Mouse (Mus musculus) G1E (cell line): ENCODE results near the gene Htr6. TPM values are rescaled to one million over a fixed set of nuclear protein-coding genes. Genes with fewer than 3 reads are reported as not detected.

Experiments
- ATAC-seq: 2 replicates; pipeline ENCODE4 v1.8.0; 2016; ENCODE audit warnings: mild to moderate bottlenecking; ENCODE audit not compliant: insufficient number of reproducible peaks, poor library complexity, low FRiP score, severe bottlenecking; ENCODE audit errors: extremely low read depth
- DNase-seq: peaks from one replicate; pipeline ENCODE4 v3.0.0; 2012; ENCODE audit warnings: low spot score
- H3K27me3 ChIP-seq: 2 replicates; pipeline ENCODE4 v1.6.1; 2012; ENCODE audit warnings: mild to moderate bottlenecking, low read length, inconsistent platforms; ENCODE audit not compliant: insufficient read depth
- H3K36me3 ChIP-seq: replicated peaks from 2 replicates; pipeline ENCODE3; 2012; ENCODE audit warnings: mild to moderate bottlenecking, inconsistent platforms
- H3K4me1 ChIP-seq: 2 replicates; pipeline ENCODE4 v1.6.1; 2012; ENCODE audit warnings: low read depth, low read length, inconsistent platforms, mixed read lengths; ENCODE audit not compliant: insufficient read depth
- H3K4me3 ChIP-seq: 2 replicates; pipeline ENCODE4 v1.5.1; 2012; ENCODE audit warnings: low read depth, mild to moderate bottlenecking, inconsistent platforms, low read length, moderate library complexity, mixed read lengths
- H3K9me3 ChIP-seq: replicated peaks from 2 replicates; pipeline ENCODE4 v1.6.1; 2012; ENCODE audit warnings: inconsistent platforms
- CTCF ChIP-seq: IDR thresholded peaks from 2 replicates; pipeline ENCODE4 v1.5.1; 2012; ENCODE audit warnings: low read depth, low read length, inconsistent platforms, mixed read lengths
- GATA1 ChIP-seq: IDR thresholded peaks from 2 replicates; pipeline ENCODE4 v1.6.1; 2012; ENCODE audit warnings: borderline replicate concordance, low read length, inconsistent platforms, mixed read lengths
- GATA2 ChIP-seq: IDR thresholded peaks from 2 replicates; pipeline ENCODE4 v1.6.1; 2012; ENCODE audit warnings: low read depth, low read length, inconsistent platforms, borderline replicate concordance
- POLR2AphosphoS5 ChIP-seq: IDR thresholded peaks from 2 replicates; pipeline ENCODE4 v1.6.1; 2012; ENCODE audit warnings: low read depth, low read length, inconsistent platforms; ENCODE audit not compliant: insufficient replicate concordance
- TAL1 ChIP-seq: conservative IDR thresholded peaks from 2 replicates; pipeline ENCODE4 v1.6.1; 2012; ENCODE audit warnings: low read depth, low read length, inconsistent platforms, mixed read lengths
- polyA plus RNA-seq: library from polyadenylated mRNA; stranded (reverse); fragments of >175 nt; gene quantifications from 2 replicates; pipeline ENCODE4 v1.2.3, GENCODE M21; 2012
- total RNA-seq, 2 experiments: library from RNA; stranded (forward) in 1 of 2; stranded (reverse) in 1 of 2; fragments of 200-1000 nt in 1 of 2; fragments of >200 nt in 1 of 2; fragmentation: Nextera tagmentation in 1 of 2; gene quantifications; 2 replicates each; pipeline ENCODE4 v1.2.3; 2014 to 2017

The Htr6 gene
- total and polyA plus RNA-seq, 3 experiments = not detected

DNA sequence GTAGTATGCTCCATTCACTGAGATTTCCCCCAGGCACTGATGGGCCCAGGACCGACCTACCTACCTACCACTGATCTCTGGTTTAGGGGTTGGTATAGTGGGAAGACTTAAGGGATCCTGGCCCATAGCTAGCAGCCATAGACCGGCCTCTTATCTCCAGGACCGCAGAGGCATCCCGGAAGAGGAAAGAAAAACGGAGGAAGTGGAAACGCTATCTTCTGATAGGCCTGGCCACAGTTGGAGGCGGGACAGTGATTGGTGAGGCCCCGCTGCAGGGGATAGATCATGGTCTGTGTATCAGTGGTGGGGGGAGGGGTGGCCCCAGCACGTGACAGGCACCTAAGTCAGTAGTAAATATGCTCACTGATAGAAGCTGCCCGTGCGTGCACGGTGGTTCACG, 56.0 kb downstream of the Htr6 start:
- ATAC-seq = peak; percentile 49
- DNase-seq = peak; percentile 21
- TF ChIP-seq TAL1 = no peak
- no peak for TF ChIP-seq POLR2AphosphoS5
- no peak for TF ChIP-seq CTCF
- H3K36me3 ChIP-seq = peaks cover 91% of the 10 kb centered on the region
- H3K4me1 ChIP-seq = peaks cover 10% of the 10 kb centered on the region
- H3K4me3 ChIP-seq = no peak overlapping the region
- H3K27me3 ChIP-seq = no peaks in the 10 kb centered on the region
- peaks cover 5% of the 10 kb centered on the region; the same call in 1 of the 2 replicates for H3K9me3 ChIP-seq

GRCm38 (mm10) chr4:139018976-139019375, 56.4 kb downstream of the Htr6 start:
- TF ChIP-seq POLR2AphosphoS5 (no peak), TAL1 (no peak)
- DNase-seq (no peak), ATAC-seq (no peak)
- Histone ChIP-seq H3K36me3 (peaks cover 91% of the 10 kb centered on the region), H3K4me1 (peaks cover 10% of the 10 kb centered on the region), H3K4me3 (no peak overlapping the region), H3K9me3 (peaks cover 9% of the 10 kb centered on the region), H3K27me3 (no peaks in the 10 kb centered on the region)

DNA sequence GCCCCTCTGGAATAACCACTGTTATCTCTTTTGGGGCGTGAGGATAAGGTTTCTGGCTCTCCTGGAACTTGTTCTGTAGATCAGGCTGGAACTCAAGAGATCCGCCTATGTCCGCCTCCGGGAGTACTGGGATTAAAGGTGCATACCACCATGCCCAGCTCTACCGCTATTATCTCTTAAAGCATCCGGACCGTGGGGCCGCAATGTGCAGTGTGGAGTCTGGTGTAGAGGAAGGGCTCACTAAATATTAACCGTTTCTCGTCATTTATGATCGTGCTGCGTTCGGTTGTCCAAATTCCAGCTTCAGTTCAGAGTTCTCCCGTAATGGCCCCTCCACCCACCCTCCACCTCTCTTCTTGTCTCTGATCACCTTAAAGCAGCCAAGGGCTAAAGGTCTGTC, 57.0 kb downstream of the Htr6 start:
- ATAC-seq = no peak
- Histone ChIP-seq H3K4me3 (no peak overlapping the region), H3K27me3 (no peaks in the 10 kb centered on the region), H3K4me1 (peaks cover 10% of the 10 kb centered on the region), H3K36me3 (peaks cover 91% of the 10 kb centered on the region), H3K9me3 (peaks cover 11% of the 10 kb centered on the region)
- no peak for DNase-seq
- TF ChIP-seq TAL1 = no peak
- no peak for TF ChIP-seq CTCF
- TF ChIP-seq POLR2AphosphoS5 = no peak
- TF ChIP-seq GATA2 = no peak
- no peak for TF ChIP-seq GATA1

GRCm38 (mm10) chr4:139014793-139015192, 60.6 kb downstream of the Htr6 start:
- Histone ChIP-seq H3K36me3 (peaks cover 92% of the 10 kb centered on the region), H3K9me3 (peaks cover 11% of the 10 kb centered on the region)

GRCm38 (mm10) chr4:139013281-139013680, 62.1 kb downstream of the Htr6 start:
- Histone ChIP-seq H3K27me3 (no peaks in the 10 kb centered on the region), H3K4me3 (no peak overlapping the region), H3K9me3 (peaks cover 11% of the 10 kb centered on the region), H3K36me3 (peaks cover 89% of the 10 kb centered on the region), H3K4me1 (no peaks in the 10 kb centered on the region)
- DNase-seq = no peak
- TF ChIP-seq POLR2AphosphoS5 = no peak
- TF ChIP-seq GATA1 = no peak
- no peak for TF ChIP-seq CTCF
- no peak for TF ChIP-seq TAL1
- TF ChIP-seq GATA2 = no peak
- ATAC-seq = no peak

More at GRCm38 (mm10) chr4:139014793-139015192, 60.6 kb downstream of the Htr6 start:
- ATAC-seq (no peak), DNase-seq (no peak)
- Histone ChIP-seq H3K27me3 (no peaks in the 10 kb centered on the region), H3K4me1 (peaks cover 5% of the 10 kb centered on the region), H3K4me3 (no peak overlapping the region)
- TF ChIP-seq GATA2 = no peak
- TF ChIP-seq CTCF = 0 out of 2 replicates have a peak, but pooled peaks have one; percentile 34

- Histone ChIP-seq H3K27me3 (no peaks in the 10 kb centered on the region), H3K36me3 (peaks cover 92% of the 10 kb centered on the region), H3K4me3 (no peak overlapping the region), H3K9me3 (peaks cover 11% of the 10 kb centered on the region), H3K4me1 (no peaks in the 10 kb centered on the region)
- ATAC-seq (no peak), DNase-seq (no peak)
- TF ChIP-seq GATA1 (no peak), GATA2 (no peak), CTCF (no peak), POLR2AphosphoS5 (no peak), TAL1 (no peak)
Observed at GRCm38 (mm10) chr4:139011201-139011702, 64.1 kb downstream of the Htr6 start.

Other genes starting within 250 kb of the Htr6 start
- gene Pla2g5, start 212.1 kb downstream of the Htr6 start, total RNA-seq (2014; fragmentation: Nextera tagmentation) = 32.6 and 32.7 TPM in 2 replicates
- gene Pla2g5, start 212.1 kb downstream of the Htr6 start, total RNA-seq (2017) = 10.3 and 16.4 TPM in 2 replicates
- 12.7 and 14.7 TPM in 2 replicates for gene Pla2g5, start 212.1 kb downstream of the Htr6 start, polyA plus RNA-seq
- gene Gm13030, start 201.6 kb downstream of the Htr6 start, total RNA-seq (2014; fragmentation: Nextera tagmentation) = not detected in 2 replicates
- not detected in 2 replicates for gene Gm13030, start 201.6 kb downstream of the Htr6 start, total RNA-seq (2017)
- gene Gm13030, start 201.6 kb downstream of the Htr6 start, polyA plus RNA-seq = not detected in 2 replicates
- gene Pla2g2e, start 197.6 kb downstream of the Htr6 start, total RNA-seq (2014; fragmentation: Nextera tagmentation) = 1.1 TPM in 1 of 2 replicates, not detected in the other
- 0.22 and 0.23 TPM in 2 replicates for gene Pla2g2e, start 197.6 kb downstream of the Htr6 start, total RNA-seq (2017)
- gene Pla2g2e, start 197.6 kb downstream of the Htr6 start, polyA plus RNA-seq = 0.07 and 0.13 TPM in 2 replicates
- 2.9 and 5.4 TPM in 2 replicates for gene Otud3, start 161.6 kb downstream of the Htr6 start, total RNA-seq (2014; fragmentation: Nextera tagmentation)
- gene Otud3, start 161.6 kb downstream of the Htr6 start, total RNA-seq (2017) = 11.0 and 11.7 TPM in 2 replicates
- 11.8 and 14.5 TPM in 2 replicates for gene Otud3, start 161.6 kb downstream of the Htr6 start, polyA plus RNA-seq
- gene Rnf186, start 108.5 kb downstream of the Htr6 start, total RNA-seq (2014; fragmentation: Nextera tagmentation) = not detected in 2 replicates
- gene Rnf186, start 108.5 kb downstream of the Htr6 start, total RNA-seq (2017) = 0.12 and 0.27 TPM in 2 replicates
- not detected in 2 replicates for gene Rnf186, start 108.5 kb downstream of the Htr6 start, polyA plus RNA-seq
- gene Tmco4, start 102.7 kb downstream of the Htr6 start, total RNA-seq (2014; fragmentation: Nextera tagmentation) = 8.8 and 11.6 TPM in 2 replicates
- gene Tmco4, start 102.7 kb downstream of the Htr6 start, total RNA-seq (2017) = 16.3 and 16.5 TPM in 2 replicates
- 17.1 and 19.8 TPM in 2 replicates for gene Tmco4, start 102.7 kb downstream of the Htr6 start, polyA plus RNA-seq
- gene Nbl1, start 17.4 kb upstream of the Htr6 start, total RNA-seq (2014; fragmentation: Nextera tagmentation) = not detected in 2 replicates
- 0.11 TPM in 1 of 2 replicates, not detected in the other for gene Nbl1, start 17.4 kb upstream of the Htr6 start, total RNA-seq (2017)
- gene Nbl1, start 17.4 kb upstream of the Htr6 start, polyA plus RNA-seq = 0.05 and 0.18 TPM in 2 replicates
- gene Minos1, start 55.5 kb upstream of the Htr6 start, total RNA-seq (2014; fragmentation: Nextera tagmentation) = 342 and 377 TPM in 2 replicates
- gene Minos1, start 55.5 kb upstream of the Htr6 start, total RNA-seq (2017) = 323 and 338 TPM in 2 replicates
- 11.9 and 12.8 TPM in 2 replicates for gene Minos1, start 55.5 kb upstream of the Htr6 start, polyA plus RNA-seq
- 310 and 312 TPM in 2 replicates for gene Capzb, start 117.3 kb upstream of the Htr6 start, total RNA-seq (2014; fragmentation: Nextera tagmentation)
- gene Capzb, start 117.3 kb upstream of the Htr6 start, total RNA-seq (2017) = 86.7 and 91.8 TPM in 2 replicates
- 99.4 and 110 TPM in 2 replicates for gene Capzb, start 117.3 kb upstream of the Htr6 start, polyA plus RNA-seq
- 4.3 and 6.8 TPM in 2 replicates for gene Pqlc2, start 235.1 kb upstream of the Htr6 start, total RNA-seq (2014; fragmentation: Nextera tagmentation)
- gene Pqlc2, start 235.1 kb upstream of the Htr6 start, total RNA-seq (2017) = 11.8 and 14.0 TPM in 2 replicates
- 3.8 and 4.4 TPM in 2 replicates for gene Pqlc2, start 235.1 kb upstream of the Htr6 start, polyA plus RNA-seq
- gene Akr7a5, start 235.2 kb upstream of the Htr6 start, total RNA-seq (2014; fragmentation: Nextera tagmentation) = 7.8 and 13.2 TPM in 2 replicates
- 13.8 and 19.1 TPM in 2 replicates for gene Akr7a5, start 235.2 kb upstream of the Htr6 start, total RNA-seq (2017)
- 57.3 and 64.0 TPM in 2 replicates for gene Akr7a5, start 235.2 kb upstream of the Htr6 start, polyA plus RNA-seq